Mouse (Mus musculus) right cerebral cortex, postnatal 10 days (tissue): ENCODE measurements around the gene Zfp967.
"Not testable (repeated sequence)": the region's sequence is repeated elsewhere in the genome, so short reads cannot be mapped to it uniquely, and the experiment has no call there.

ENCODE experiments used
- DNase-seq, 2 experiments: peaks; one replicate each; pipeline ENCODE4 v3.0.0; 2021; ENCODE audit warnings: low spot score in 2 of 2

The Zfp967 gene

DNA sequence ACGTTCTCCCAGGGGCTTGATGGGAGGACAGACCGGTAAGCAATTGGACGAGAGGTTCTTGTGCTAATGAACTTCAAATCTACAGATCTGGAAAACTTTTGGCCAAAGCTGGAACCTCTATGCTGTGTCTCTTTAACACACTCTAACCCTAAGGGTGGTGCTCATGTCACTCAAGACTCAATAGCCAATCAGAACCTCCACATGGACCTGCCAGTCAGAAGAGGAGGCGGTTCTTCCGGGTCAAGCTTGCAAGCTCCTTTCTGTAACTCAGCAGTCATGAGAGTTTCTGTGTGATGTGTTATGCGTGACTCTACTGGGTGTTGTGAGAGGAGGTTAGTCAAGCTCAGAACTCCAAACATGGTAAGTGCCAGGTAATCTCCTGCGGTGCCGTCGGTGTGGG is at the start of gene Zfp967:
Gene Zfp967 (plus strand): TSS at position 301 of the 400 bp plus-strand sequence.
- DNase-seq: not testable (repeated sequence)

DNA sequence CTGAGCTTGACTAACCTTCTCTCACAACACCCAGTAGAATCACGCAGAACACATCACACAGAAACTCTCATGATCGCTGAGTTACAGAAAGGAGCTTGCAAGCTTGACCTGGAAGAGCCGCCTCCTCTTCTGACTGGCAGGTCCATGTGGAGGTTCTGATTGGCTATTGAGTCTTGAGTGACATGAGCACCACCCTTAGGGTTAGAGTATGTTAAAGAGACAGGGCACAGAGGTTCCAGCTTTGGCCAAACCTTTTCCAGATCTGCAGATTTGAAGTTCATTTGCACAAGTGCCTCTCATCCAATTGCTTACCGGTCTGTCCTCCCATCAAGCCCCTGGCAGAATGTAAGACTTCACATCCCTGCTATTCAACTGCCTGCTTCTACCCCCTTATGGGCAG is 34.2 kb upstream of the Zfp967 start, which contains the start of gene Gm14434:
Gene Gm14434 (minus strand): TSS at position 101 of the 400 bp plus-strand sequence.
- not testable (repeated sequence) for DNase-seq
